Mouse (Mus musculus): ENCODE data around the gene Kirrel3. TPM values are rescaled to one million over a fixed set of nuclear protein-coding genes. Genes with fewer than 3 reads are reported as not detected.

Gene Kirrel3
- total RNA-seq, 1 experiment from 2014 or later: not detected

GRCm38 (mm10) chr9:34663412-34663811, 177.7 kb downstream of the Kirrel3 start:
- ATAC-seq (replicated peaks; ENCODE audit: low read depth, poor library complexity, severe bottlenecking): no peak

GRCm38 (mm10) chr9:34665361-34666129, 179.9 kb downstream of the Kirrel3 start:
- no peak for ATAC-seq (replicated peaks; ENCODE audit: low read depth, poor library complexity, severe bottlenecking)

- no peak for ATAC-seq (replicated peaks; ENCODE audit: low read depth, poor library complexity, severe bottlenecking)
Observed at GRCm38 (mm10) chr9:34667182-34667581, 181.5 kb downstream of the Kirrel3 start.

- ATAC-seq (replicated peaks; ENCODE audit: low read depth, poor library complexity, severe bottlenecking): no peak
Observed at GRCm38 (mm10) chr9:34670906-34671305, 185.2 kb downstream of the Kirrel3 start.

GRCm38 (mm10) chr9:34686798-34687197, 201.1 kb downstream of the Kirrel3 start:
- no peak for ATAC-seq (replicated peaks; ENCODE audit: low read depth, poor library complexity, severe bottlenecking)

- no peak for ATAC-seq (replicated peaks; ENCODE audit: low read depth, poor library complexity, severe bottlenecking)
Observed at GRCm38 (mm10) chr9:34688358-34688757, 202.7 kb downstream of the Kirrel3 start.

GRCm38 (mm10) chr9:34689375-34689774, 203.7 kb downstream of the Kirrel3 start:
- ATAC-seq (replicated peaks; ENCODE audit: low read depth, poor library complexity, severe bottlenecking): no peak

GRCm38 (mm10) chr9:34695646-34696045, 210.0 kb downstream of the Kirrel3 start:
- ATAC-seq (replicated peaks; ENCODE audit: low read depth, poor library complexity, severe bottlenecking): no peak

GRCm38 (mm10) chr9:34703547-34704300, 218.0 kb downstream of the Kirrel3 start:
- ATAC-seq (replicated peaks; ENCODE audit: low read depth, poor library complexity, severe bottlenecking): no peak

- ATAC-seq (replicated peaks; ENCODE audit: low read depth, poor library complexity, severe bottlenecking): no peak
Observed at GRCm38 (mm10) chr9:34704357-34704756, 218.7 kb downstream of the Kirrel3 start.

GRCm38 (mm10) chr9:34706350-34706873, 220.7 kb downstream of the Kirrel3 start:
- ATAC-seq (replicated peaks; ENCODE audit: low read depth, poor library complexity, severe bottlenecking): no peak

GRCm38 (mm10) chr9:34708691-34709090, 223.0 kb downstream of the Kirrel3 start:
- ATAC-seq (replicated peaks; ENCODE audit: low read depth, poor library complexity, severe bottlenecking): no peak

GRCm38 (mm10) chr9:34711996-34712395, 226.3 kb downstream of the Kirrel3 start:
- ATAC-seq (replicated peaks; ENCODE audit: low read depth, poor library complexity, severe bottlenecking): no peak

GRCm38 (mm10) chr9:34712996-34713395, 227.3 kb downstream of the Kirrel3 start:
- ATAC-seq (replicated peaks; ENCODE audit: low read depth, poor library complexity, severe bottlenecking): no peak

- no peak for ATAC-seq (replicated peaks; ENCODE audit: low read depth, poor library complexity, severe bottlenecking)
Observed at GRCm38 (mm10) chr9:34713462-34713926, 227.8 kb downstream of the Kirrel3 start.

- no peak for ATAC-seq (replicated peaks; ENCODE audit: low read depth, poor library complexity, severe bottlenecking)
Observed at GRCm38 (mm10) chr9:34714996-34715619, 229.4 kb downstream of the Kirrel3 start.

- no peak for ATAC-seq (replicated peaks; ENCODE audit: low read depth, poor library complexity, severe bottlenecking)
Observed at GRCm38 (mm10) chr9:34716476-34716875, 230.8 kb downstream of the Kirrel3 start.

GRCm38 (mm10) chr9:34721478-34722197, 235.9 kb downstream of the Kirrel3 start:
- no peak for ATAC-seq (replicated peaks; ENCODE audit: low read depth, poor library complexity, severe bottlenecking)

- no peak for ATAC-seq (replicated peaks; ENCODE audit: low read depth, poor library complexity, severe bottlenecking)
Observed at GRCm38 (mm10) chr9:34722198-34722550, 236.5 kb downstream of the Kirrel3 start.

GRCm38 (mm10) chr9:34732507-34732906, 246.8 kb downstream of the Kirrel3 start:
- ATAC-seq (replicated peaks; ENCODE audit: low read depth, poor library complexity, severe bottlenecking): no peak
